Mouse (Mus musculus) spleen, postnatal 36 days (tissue): ENCODE results near the gene Col6a2.

ENCODE experiments used
- DNase-seq, 2 experiments: peaks; one replicate each; pipeline ENCODE4 v3.0.0; 2022; ENCODE audit warnings: low spot score in 2 of 2, mixed read lengths in 1 of 2

Gene Col6a2

GRCm38 (mm10) chr10:76622928-76623680 lies at the start of gene Col6a2:
Gene Col6a2 (minus strand): TSS chr10:76623630.
- peak; percentile 13 to 21 for DNase-seq

GRCm38 (mm10) chr10:76671939-76672338 lies 48.5 kb upstream of the Col6a2 start:
- no peak for DNase-seq

- DNase-seq = peak in 1 of 2 experiments; percentile 8
These were observed 45.5 kb upstream of the Col6a2 start for GRCm38 (mm10) chr10:76668947-76669284.

DNA sequence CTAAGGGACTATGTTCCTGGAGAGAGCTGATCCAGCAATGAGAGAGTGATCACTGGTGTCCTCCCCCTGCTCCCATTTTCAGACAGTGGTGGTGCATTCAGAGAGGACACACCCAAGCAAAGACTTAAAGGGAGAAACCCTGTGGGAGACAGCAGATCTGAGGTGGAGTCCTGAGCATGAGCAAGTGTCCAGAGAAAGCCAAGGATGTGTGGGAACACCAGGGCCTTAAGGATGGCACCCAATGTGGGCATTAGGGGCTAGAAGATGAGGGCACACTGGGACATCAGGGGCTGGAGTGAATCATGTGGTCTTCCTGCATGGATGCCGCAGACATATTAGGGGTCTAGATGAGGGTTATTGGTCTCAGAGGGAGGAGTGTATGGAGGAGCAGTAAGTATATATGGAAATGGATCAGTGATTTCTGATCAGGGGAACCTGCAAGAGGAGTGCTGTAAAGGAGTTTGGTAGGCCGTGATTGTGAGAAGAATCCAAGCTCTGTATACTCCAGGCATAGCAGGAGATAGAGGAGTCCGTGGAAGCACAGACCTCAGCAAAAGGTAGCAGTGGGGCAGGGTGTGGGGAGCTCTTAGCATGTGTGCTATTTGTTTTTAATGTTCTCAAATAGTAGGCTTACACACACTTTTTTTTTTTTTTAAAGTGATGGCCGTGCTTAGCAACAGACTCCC lies 45.0 kb upstream of the Col6a2 start:
- no peak for DNase-seq

- no peak for DNase-seq
These were observed 43.9 kb upstream of the Col6a2 start for GRCm38 (mm10) chr10:76667197-76667805.

DNA sequence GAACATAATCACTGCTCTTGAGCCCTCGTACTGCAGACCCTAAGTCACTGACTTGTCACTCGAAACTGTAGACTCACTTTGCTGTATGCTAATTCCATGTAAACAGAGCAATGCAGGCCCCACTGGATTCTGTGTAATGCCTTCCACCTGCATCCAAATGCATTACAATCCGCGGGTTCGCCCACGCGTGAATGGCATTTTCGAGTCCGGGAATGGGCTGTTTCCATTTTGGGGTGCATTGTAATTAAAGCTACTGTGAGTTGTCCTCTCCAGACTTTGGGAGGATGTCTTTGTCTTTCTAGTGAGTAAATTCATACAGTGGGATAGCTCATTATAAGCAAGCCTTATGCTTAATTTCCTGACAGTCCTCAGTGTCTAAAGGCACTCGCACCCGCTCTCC lies 42.1 kb upstream of the Col6a2 start:
- DNase-seq = no peak

DNA sequence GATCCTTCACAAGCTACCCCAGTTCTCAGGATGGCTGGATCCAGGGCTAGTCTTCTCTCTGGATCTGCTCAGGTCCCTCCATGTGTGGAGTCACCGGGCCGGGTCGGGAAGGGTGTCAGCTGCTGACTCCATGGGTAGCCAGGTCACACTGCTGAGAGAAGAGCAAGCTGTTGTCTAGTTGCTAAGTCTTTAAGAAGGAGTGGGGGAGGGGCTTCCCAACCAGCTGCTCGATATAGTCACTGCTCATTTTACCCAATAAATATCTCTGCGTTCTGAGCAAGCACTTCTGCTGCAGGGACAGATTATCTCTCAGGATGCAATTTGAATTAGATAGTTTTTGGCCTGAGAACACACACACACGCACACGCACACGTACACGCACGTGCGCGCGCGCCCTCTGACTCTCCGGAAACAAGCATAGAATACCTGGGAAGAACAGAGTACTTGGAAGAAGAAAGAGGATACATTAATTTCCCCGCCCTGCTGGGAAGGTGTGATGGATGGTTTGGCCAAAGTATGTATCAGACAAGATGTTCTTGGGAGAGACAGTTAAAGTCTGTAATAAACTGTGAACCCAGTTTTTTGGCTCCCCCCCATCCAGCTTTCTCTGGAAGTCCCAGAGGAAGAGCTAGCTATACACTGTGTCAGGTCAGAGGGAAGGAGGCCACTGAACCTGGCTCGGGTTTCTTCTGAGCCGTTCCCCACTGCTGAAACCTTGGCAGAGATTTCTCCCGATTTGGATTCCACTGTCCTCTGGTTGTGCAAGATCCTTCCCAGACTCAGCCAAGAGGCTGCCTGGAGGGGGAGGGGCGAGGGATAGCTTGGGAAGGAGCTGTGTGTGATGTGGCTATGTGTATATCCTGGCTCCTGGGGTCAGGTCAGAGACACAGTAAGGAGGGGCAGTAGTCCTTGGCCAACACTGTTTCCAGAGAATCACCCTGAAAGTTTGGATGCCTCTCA lies 41.0 kb upstream of the Col6a2 start:
- DNase-seq = no peak

GRCm38 (mm10) chr10:76653345-76654336 lies 30.2 kb upstream of the Col6a2 start:
- no peak for DNase-seq

- DNase-seq = no peak
These were observed 27.4 kb upstream of the Col6a2 start for GRCm38 (mm10) chr10:76650662-76651342.

GRCm38 (mm10) chr10:76648738-76649137 lies 25.3 kb upstream of the Col6a2 start:
- DNase-seq = no peak

DNA sequence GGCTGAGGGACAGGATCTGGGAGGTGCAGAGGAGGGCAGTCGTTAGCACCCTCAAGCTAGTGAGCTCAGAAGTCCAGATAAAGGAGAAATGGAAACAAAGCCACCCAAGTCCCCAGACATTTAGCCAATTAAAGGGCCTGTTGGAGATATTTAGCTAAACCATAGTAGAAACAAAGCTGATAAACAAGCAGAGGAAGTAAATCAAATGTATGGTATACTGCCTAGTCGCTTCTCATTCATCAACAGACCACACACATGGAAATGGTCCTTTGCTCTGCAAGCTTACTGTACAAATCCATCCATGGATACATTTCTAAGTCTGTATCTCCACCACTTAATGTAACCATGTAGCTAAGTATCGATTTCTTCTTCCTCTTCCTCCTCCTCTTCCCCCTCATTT lies 24.0 kb upstream of the Col6a2 start:
- DNase-seq = no peak

- DNase-seq = no peak
These were observed 22.3 kb upstream of the Col6a2 start for GRCm38 (mm10) chr10:76645686-76646085.

- DNase-seq = no peak
These were observed 21.6 kb upstream of the Col6a2 start for GRCm38 (mm10) chr10:76645066-76645465.

GRCm38 (mm10) chr10:76643999-76644398 lies 20.6 kb upstream of the Col6a2 start:
- DNase-seq = no peak

- DNase-seq = no peak
These were observed 20.0 kb upstream of the Col6a2 start for GRCm38 (mm10) chr10:76643446-76643845.

- DNase-seq = no peak
These were observed 19.4 kb upstream of the Col6a2 start for GRCm38 (mm10) chr10:76642628-76643434.

DNA sequence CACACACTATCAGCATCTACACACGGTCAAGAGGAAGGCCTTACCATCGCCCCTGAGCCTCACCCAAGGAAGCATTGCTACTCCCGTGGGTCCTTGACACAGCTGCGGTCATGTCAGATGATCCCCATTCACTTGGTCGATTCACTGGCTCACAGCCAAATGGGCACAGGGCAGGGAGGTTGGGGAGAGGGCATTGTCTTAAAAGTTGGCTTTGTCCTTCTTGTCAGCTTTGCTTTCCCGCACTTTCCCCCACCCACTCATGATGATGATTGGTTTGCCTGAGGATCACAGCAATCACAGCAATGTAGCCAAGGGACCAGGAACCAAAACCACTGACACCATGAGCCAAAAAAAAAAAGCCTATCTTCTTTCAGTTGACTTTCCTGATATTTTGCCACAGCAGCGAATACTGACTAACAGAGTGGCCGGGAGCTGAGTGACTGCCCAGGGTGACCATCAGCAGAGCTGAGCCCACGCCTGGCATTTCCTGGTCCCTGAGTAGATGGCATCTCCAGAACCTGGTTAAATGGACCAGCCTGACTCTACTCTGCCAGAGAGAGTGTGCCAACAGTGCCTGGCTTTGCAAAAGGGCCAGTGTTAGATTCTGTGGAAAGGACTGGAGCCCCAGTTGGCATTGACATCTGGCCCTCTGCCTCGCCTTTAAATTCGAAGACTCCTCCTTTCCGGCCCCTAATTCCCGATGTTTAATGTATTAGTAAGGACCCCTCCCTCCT lies 18.6 kb upstream of the Col6a2 start:
- no peak for DNase-seq

- DNase-seq = no peak
These were observed 16.5 kb upstream of the Col6a2 start for GRCm38 (mm10) chr10:76639952-76640351.
